Mouse (Mus musculus) thymus, adult 2 months (tissue): ENCODE results near the gene Med29. TPM values are rescaled to one million over a fixed set of nuclear protein-coding genes. Genes with fewer than 3 reads are reported as not detected.

Experiments
- DNase-seq: peaks from one replicate; pipeline ENCODE4 v3.0.0; 2021
- H3K27ac ChIP-seq: fragments of 200-500 bp; 2 replicates; pipeline ENCODE4 v1.5.1; 2012; ENCODE audit warnings: low read length, control low read depth; ENCODE audit not compliant: control insufficient read depth, insufficient read depth
- H3K27me3 ChIP-seq: fragments of 200-500 bp; 2 replicates; pipeline ENCODE4 v1.6.1; 2012; ENCODE audit warnings: mild to moderate bottlenecking, low read length, moderate library complexity, mixed read lengths; ENCODE audit not compliant: control insufficient read depth, insufficient read depth
- H3K36me3 ChIP-seq: fragments of 200-500 bp; 2 replicates; pipeline ENCODE4 v1.6.1; 2012; ENCODE audit warnings: mild to moderate bottlenecking, low read length, moderate library complexity; ENCODE audit not compliant: control insufficient read depth, insufficient read depth
- H3K4me1 ChIP-seq: fragments of 200-500 bp; replicated peaks from 2 replicates; pipeline ENCODE4 v1.6.1; 2012; ENCODE audit warnings: low read length; ENCODE audit not compliant: control insufficient read depth, insufficient read depth
- H3K4me3 ChIP-seq: fragments of 200-500 bp; 2 replicates; pipeline ENCODE4 v1.5.1; 2012; ENCODE audit warnings: mild to moderate bottlenecking, low read length, control low read depth, moderate library complexity; ENCODE audit not compliant: control insufficient read depth, insufficient read depth
- CTCF ChIP-seq: fragments of 200-500 bp; IDR thresholded peaks from 2 replicates; pipeline ENCODE4 v1.5.1; 2012; ENCODE audit warnings: mild to moderate bottlenecking, control low read depth, low read length, moderate library complexity, borderline replicate concordance; ENCODE audit not compliant: control insufficient read depth, poor library complexity, insufficient read depth; ENCODE audit errors: extremely low read depth
- POLR2A ChIP-seq: fragments of 200-500 bp; IDR thresholded peaks from 2 replicates; pipeline ENCODE4 v1.6.1; 2012; ENCODE audit warnings: mild to moderate bottlenecking, low read length, control low read depth, moderate library complexity; ENCODE audit not compliant: control insufficient read depth, poor library complexity, insufficient read depth; ENCODE audit errors: extremely low read depth
- WGBS: fragments of 180-500 bp; shearing (Covaris S2); methylation state at CpG from one replicate; pipeline ENCODE4 v1.1.7; 2018; 5-methylcytosine and 5-hydroxymethylcytosine counted together
- polyA plus RNA-seq: library from polyadenylated mRNA; depleted of rRNA; stranded (reverse); fragments of >200 nt; gene quantifications from 2 replicates; pipeline ENCODE4 v1.2.3, GENCODE M21; 2012; rRNA removed

Gene Med29
- polyA plus RNA-seq, result 56.0 and 65.3 TPM in 2 replicates

DNA sequence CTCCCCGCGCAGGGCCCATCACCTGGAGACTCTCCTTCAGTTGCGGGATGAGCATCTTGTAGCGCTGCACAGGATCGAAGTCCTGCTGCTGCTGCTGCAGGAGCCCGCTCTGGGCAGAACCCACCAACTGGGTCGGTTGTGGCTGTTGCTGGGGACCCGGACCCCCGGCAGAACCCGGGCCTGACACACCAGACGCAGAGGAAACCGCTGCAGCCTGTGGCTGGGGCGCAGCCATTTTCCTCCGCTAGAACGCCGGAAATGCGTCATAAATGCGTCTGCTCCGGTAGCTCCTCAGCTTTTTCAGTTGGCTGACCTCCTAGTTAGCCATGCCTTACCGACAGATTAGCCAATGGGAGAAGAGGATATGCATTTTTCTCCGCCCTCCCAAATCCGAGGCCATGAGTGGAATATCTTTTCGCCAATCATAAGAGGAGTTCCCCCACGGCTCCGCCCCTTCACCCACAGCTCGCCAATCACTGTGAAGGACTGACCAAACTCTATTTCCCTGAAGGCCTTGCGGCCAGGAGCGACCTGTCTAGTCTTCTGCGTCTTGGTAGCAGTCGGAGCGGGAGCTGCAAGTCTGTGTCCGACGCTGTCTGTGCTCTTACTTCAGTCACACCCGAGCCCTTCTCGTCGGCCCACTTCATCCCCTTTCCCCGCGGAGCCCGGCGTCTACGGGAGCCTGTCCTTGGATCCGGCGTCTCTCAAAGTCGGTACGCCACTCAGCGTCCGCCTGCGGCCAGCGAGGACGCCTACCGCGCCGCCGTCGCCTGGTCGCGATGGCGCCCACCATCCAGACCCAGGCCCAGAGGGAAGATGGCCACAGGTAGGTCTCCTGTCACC lies at the start of gene Med29, which contains the start of gene Paf1:
TSS of gene Med29 (minus strand) at position 280 of the 843 bp plus-strand sequence.
TSS of gene Paf1 (plus strand) at position 523 of the 843 bp plus-strand sequence.
- peaks cover 22% of the 10 kb centered on the region; the same call in 1 of the 2 replicates for H3K36me3 ChIP-seq
- under 1% methylated on average over 58 of the region's 58 CpGs for WGBS

DNA sequence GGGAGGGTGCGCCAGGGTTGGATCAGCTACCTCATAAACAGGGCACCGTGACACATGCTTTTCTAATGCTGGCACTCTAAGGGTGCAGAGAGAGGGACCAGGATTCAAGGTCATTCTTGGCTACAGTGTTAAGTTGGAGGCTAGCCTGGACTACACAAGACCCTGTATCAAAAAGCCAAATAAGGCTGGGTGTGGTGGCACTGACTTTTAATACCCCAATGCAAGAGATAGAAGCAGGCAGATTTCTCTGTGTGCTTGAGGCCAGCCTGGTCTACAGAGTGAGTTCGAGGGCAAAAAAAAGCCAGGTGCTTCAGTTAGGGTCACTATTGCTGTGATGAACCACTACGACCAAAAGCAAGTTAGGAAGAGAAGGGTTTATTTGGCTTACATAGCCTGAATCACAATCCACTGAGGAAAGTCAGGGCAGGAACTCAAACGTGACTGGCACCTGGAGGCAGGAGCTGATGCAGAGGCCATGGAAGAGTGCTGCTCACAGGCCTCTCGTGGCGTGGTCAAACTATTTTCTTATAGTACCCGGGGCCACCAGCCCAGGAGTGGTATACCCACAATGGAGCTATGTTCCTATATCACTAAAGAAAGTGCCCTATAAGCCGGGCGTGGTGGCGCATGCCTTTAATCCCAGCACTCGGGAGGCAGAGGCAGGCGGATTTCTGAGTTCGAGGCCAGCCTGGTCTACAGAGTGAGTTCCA lies 49.4 kb upstream of the Med29 start:
- peak overlapping the region; percentile 90 for H3K27ac ChIP-seq
- WGBS, result 38% methylated on average over 14 of the region's 14 CpGs
- H3K4me1 ChIP-seq, result peaks cover 23% of the 10 kb centered on the region
- no peak for DNase-seq
- H3K4me3 ChIP-seq, result peak overlapping the region; percentile 89
- TF ChIP-seq CTCF (no peak), POLR2A (no peak)
- H3K36me3 ChIP-seq, result peaks cover 21% of the 10 kb centered on the region; the same call in 1 of the 2 replicates
- no peaks in the 10 kb centered on the region for H3K27me3 ChIP-seq

More for the DNA sequence above, at the start of gene Med29, which contains the start of gene Paf1:
- Histone ChIP-seq H3K27ac (no peak within 1 kb of the TSS), H3K27me3 (no peaks in the 10 kb centered on the region), H3K4me1 (peaks cover 12% of the 10 kb centered on the region), H3K4me3 (peak within 1 kb of the TSS; percentile 70)
- TF ChIP-seq CTCF (no peak), POLR2A (peak; percentile 69; the same call in 1 of the 2 replicates)
- DNase-seq, result peak; percentile 95

- 0% methylated on average over 2 of the region's 2 CpGs for WGBS
These were observed 48.2 kb upstream of the Med29 start for GRCm38 (mm10) chr7:28440739-28441138.

GRCm38 (mm10) chr7:28438771-28439170 lies 46.3 kb upstream of the Med29 start:
- Histone ChIP-seq H3K27ac (peak overlapping the region; percentile 87), H3K27me3 (no peaks in the 10 kb centered on the region), H3K4me3 (no peak overlapping the region), H3K36me3 (no peaks in the 10 kb centered on the region), H3K4me1 (peaks cover 24% of the 10 kb centered on the region)
- no peak for TF ChIP-seq POLR2A
- no peak for TF ChIP-seq CTCF
- no peak for DNase-seq
- whole genome bisulfite sequencing, result 19% methylated on average over 2 of the region's 2 CpGs

More at GRCm38 (mm10) chr7:28440739-28441138, 48.2 kb upstream of the Med29 start:
- TF ChIP-seq CTCF (no peak), POLR2A (peak; percentile 91)
- Histone ChIP-seq H3K4me3 (peak overlapping the region; percentile 89), H3K27me3 (no peaks in the 10 kb centered on the region), H3K27ac (peak overlapping the region; percentile 97), H3K4me1 (peaks cover 23% of the 10 kb centered on the region), H3K36me3 (peaks cover 17% of the 10 kb centered on the region; the same call in 1 of the 2 replicates)
- DNase-seq, result peak; percentile 85

DNA sequence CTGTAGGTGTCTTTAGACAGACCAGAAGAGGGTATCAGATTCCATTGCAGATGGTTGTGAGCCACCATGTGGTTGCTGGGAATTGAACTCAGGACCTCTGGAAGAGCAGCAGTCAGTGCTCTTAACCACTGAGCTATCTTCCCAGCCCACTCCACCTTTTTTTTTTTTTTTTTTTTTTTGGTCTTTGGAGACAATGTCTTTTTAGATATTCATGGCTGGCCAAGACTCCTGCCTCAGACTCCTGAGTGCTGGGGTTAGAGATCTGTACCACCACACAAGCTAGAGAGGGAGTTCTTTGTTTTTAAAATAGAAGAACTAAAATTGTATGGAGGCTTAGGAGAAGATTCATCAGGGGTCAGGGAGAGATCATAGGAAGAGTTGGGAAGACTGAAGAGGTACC lies 45.5 kb upstream of the Med29 start:
- Histone ChIP-seq H3K4me1 (peaks cover 24% of the 10 kb centered on the region), H3K27ac (no peak overlapping the region), H3K27me3 (no peaks in the 10 kb centered on the region), H3K36me3 (no peaks in the 10 kb centered on the region), H3K4me3 (no peak overlapping the region)
- TF ChIP-seq CTCF (no peak), POLR2A (no peak)
- no peak for DNase-seq

- no peaks in the 10 kb centered on the region for H3K36me3 ChIP-seq
- no peak; the same call in 1 of the 2 replicates for TF ChIP-seq CTCF
- TF ChIP-seq POLR2A, result peak; percentile 23; the same call in 1 of the 2 replicates
- no peaks in the 10 kb centered on the region for H3K27me3 ChIP-seq
- H3K4me1 ChIP-seq, result peaks cover 22% of the 10 kb centered on the region
- DNase-seq, result peak; percentile 85
- WGBS, result 12% methylated on average over 16 of the region's 16 CpGs
- peak within 1 kb of the TSS; percentile 77 for H3K27ac ChIP-seq
- H3K4me3 ChIP-seq, result peak within 1 kb of the TSS; percentile 65
These were observed 44.5 kb upstream of the Med29 start, which contains the start of gene Gmfg for GRCm38 (mm10) chr7:28436932-28437570. Gene Gmfg, plus strand, starts transcription at chr7:28437447.
